Mouse (Mus musculus) ES-E14 (cell line): Measurements from ENCODE around the gene Aco1. TPM values are rescaled to one million over a fixed set of nuclear protein-coding genes. Genes with fewer than 3 reads are reported as not detected.

Source experiments
- DNase-seq: peaks from one replicate; pipeline ENCODE4 v3.0.0-alpha.2; 2013; ENCODE audit warnings: low read depth, low spot score
- H3K27ac ChIP-seq: 2 replicates; pipeline ENCODE4 v1.5.1; 2012; ENCODE audit warnings: low read depth, mild to moderate bottlenecking, low read length, moderate library complexity, mixed read lengths; ENCODE audit not compliant: poor library complexity, insufficient read depth, severe bottlenecking
- H3K36me3 ChIP-seq: 2 replicates; pipeline ENCODE4 v1.6.1; 2012; ENCODE audit warnings: mild to moderate bottlenecking, low read length, moderate library complexity, mixed read lengths; ENCODE audit not compliant: control insufficient read depth, poor library complexity, insufficient read depth, severe bottlenecking
- H3K4me1 ChIP-seq, 2 experiments: fragments of 150-350 bp in 1 of 2; sonication (generic) in 1 of 2; 2 replicates each; pipeline ENCODE4 v1.6.1; 2012; ENCODE audit warnings: low read length in 2 of 2, mild to moderate bottlenecking in 1 of 2, mixed read lengths in 1 of 2; ENCODE audit not compliant: control insufficient read depth in 2 of 2, insufficient read depth in 2 of 2, poor library complexity in 1 of 2
- H3K4me3 ChIP-seq, 2 experiments: fragments of 150-350 bp in 1 of 2; sonication (generic) in 1 of 2; 2 replicates each; pipeline ENCODE4 v1.5.1; 2012; ENCODE audit warnings: low read length in 2 of 2, low read depth in 1 of 2, mild to moderate bottlenecking in 1 of 2, mixed read lengths in 1 of 2; ENCODE audit not compliant: insufficient read depth in 1 of 2, poor library complexity in 1 of 2, severe bottlenecking in 1 of 2
- H3K9ac ChIP-seq: 2 replicates; pipeline ENCODE4 v1.6.1; 2012; ENCODE audit warnings: low read depth, mild to moderate bottlenecking, low read length, mixed read lengths; ENCODE audit not compliant: poor library complexity, insufficient read depth, severe bottlenecking
- H3K9me3 ChIP-seq: fragments of 150-350 bp; sonication (generic); 2 replicates; pipeline ENCODE4 v1.6.1; 2012; ENCODE audit warnings: low read depth, mild to moderate bottlenecking, low read length; ENCODE audit not compliant: control insufficient read depth, insufficient read depth
- CHD2 ChIP-seq: IDR thresholded peaks from 2 replicates; pipeline ENCODE4 v1.6.1; 2014; ENCODE audit warnings: mild to moderate bottlenecking, low read depth, low read length, inconsistent platforms
- HCFC1 ChIP-seq: IDR thresholded peaks from 2 replicates; pipeline ENCODE4 v1.6.1; 2012; ENCODE audit warnings: low read length, inconsistent platforms, borderline replicate concordance; ENCODE audit not compliant: insufficient read depth
- MAFK ChIP-seq: IDR thresholded peaks from 2 replicates; pipeline ENCODE4 v1.6.1; 2014; ENCODE audit warnings: mild to moderate bottlenecking, low read depth, low read length, inconsistent platforms; ENCODE audit not compliant: insufficient read depth
- ZC3H11A ChIP-seq: IDR thresholded peaks from 2 replicates; pipeline ENCODE4 v1.6.1; 2012; ENCODE audit warnings: low read depth, mild to moderate bottlenecking, inconsistent platforms, low read length, borderline replicate concordance
- ZNF384 ChIP-seq: IDR thresholded peaks from 2 replicates; pipeline ENCODE4 v1.6.1; 2012; ENCODE audit warnings: low read depth, low read length, inconsistent platforms
- in situ Hi-C, 2 experiments: fragments of 600-800 bp; cut with MboI; formaldehyde crosslinking; loops; one replicate each; pipeline ENCODE4 v1.15.1; 2025; ENCODE audit warnings: low sequenced_read_pairs in 2 of 2, inconsistent platforms in 1 of 2; ENCODE audit not compliant: unreplicated experiment in 2 of 2
- total RNA-seq: library from RNA; depleted of rRNA; stranded (reverse); fragments of 300-350 nt; gene quantifications from 2 replicates; pipeline ENCODE4 v1.2.3, GENCODE M21; 2012

Gene Aco1
- total RNA-seq, 1 experiment, result 29.0 TPM

DNA sequence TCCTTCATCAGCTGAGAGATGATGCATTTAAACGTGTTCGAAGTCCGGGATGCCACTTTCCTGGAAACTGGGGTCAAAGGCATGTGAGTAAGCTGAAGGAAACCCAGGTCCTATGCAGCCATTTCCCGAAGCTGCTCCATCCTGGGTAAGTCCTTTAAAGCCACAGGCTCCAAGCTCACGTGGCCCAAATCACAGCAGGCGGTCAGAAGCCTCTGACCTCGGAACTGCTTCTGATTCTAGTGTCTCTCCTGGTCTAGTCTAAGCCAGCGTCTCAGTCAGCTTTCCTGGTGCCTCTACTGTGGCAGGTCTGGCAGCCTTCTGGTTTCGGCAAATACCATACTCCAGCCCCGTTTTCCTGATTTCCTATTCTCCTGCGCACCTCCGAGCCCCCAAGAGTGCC lies 77.6 kb downstream of the Aco1 start:
- H3K9me3 ChIP-seq, result no peaks in the 10 kb centered on the region
- H3K36me3 ChIP-seq, result peaks cover 4% of the 10 kb centered on the region
- H3K27ac ChIP-seq, result peak overlapping the region; percentile 91
- peak overlapping the region; percentile 69; the same call in 1 of the 2 replicates for H3K9ac ChIP-seq
- H3K4me1 ChIP-seq, result peaks cover 3 to 19% of the 10 kb centered on the region in 2 experiments; a peak in 2 of 4 replicates
- TF ChIP-seq ZNF384 (no peak), MAFK (no peak), HCFC1 (no peak), ZC3H11A (no peak), CHD2 (no peak)
- in situ Hi-C loops, result no loop called here
- DNase-seq, result peak; percentile 67
- peak overlapping the region; percentile 54 to 62 for H3K4me3 ChIP-seq

DNA sequence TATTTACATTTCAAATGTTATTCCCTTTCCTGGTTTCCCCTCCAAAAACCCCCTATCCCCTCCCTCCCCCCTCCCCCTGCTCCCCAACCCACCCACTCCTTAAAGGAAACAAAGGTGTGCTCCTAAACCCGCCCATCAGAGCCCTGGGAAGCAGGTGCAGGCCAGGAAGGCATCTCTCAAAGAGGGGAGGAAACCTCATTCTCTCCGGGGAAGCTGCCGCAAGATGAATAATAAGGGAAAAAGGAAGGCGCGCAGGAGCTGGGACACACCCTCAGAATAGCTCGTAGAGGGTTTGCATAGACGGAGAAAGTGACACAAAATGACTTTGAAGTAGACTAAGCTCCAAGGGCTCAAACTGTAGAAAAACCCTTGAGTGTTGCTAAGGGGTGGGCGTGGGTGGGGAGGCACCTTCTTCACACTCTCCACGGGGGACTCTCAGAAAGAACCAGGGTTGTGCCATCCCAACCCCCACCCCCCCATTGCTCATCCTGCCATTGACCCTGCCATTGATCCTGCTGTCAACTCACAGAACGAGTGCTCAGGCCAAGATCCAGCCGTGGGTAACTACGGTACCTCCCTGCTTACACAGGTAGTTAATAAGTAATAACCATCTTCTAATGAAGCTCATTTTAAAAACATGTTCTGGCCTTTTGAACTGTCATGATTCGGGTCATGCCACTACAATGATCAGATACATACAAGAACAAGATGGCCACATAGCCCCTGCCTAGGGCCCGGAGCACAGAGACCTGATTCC lies 78.3 kb downstream of the Aco1 start:
- TF ChIP-seq ZNF384 (no peak), HCFC1 (no peak), CHD2 (no peak), ZC3H11A (no peak), MAFK (no peak)
- H3K36me3 ChIP-seq, result peaks cover 4% of the 10 kb centered on the region
- H3K9me3 ChIP-seq, result no peaks in the 10 kb centered on the region
- peak overlapping the region in 1 of 2 experiments; percentile 19; a peak in 2 of 4 replicates for H3K4me3 ChIP-seq
- DNase-seq, result peak; percentile 61
- no peak overlapping the region for H3K9ac ChIP-seq
- in situ Hi-C loops, result no loop called here
- H3K4me1 ChIP-seq, result peaks cover 3 to 19% of the 10 kb centered on the region in 2 experiments; a peak in 2 of 4 replicates
- H3K27ac ChIP-seq, result no peak overlapping the region; the same call in 1 of the 2 replicates

DNA sequence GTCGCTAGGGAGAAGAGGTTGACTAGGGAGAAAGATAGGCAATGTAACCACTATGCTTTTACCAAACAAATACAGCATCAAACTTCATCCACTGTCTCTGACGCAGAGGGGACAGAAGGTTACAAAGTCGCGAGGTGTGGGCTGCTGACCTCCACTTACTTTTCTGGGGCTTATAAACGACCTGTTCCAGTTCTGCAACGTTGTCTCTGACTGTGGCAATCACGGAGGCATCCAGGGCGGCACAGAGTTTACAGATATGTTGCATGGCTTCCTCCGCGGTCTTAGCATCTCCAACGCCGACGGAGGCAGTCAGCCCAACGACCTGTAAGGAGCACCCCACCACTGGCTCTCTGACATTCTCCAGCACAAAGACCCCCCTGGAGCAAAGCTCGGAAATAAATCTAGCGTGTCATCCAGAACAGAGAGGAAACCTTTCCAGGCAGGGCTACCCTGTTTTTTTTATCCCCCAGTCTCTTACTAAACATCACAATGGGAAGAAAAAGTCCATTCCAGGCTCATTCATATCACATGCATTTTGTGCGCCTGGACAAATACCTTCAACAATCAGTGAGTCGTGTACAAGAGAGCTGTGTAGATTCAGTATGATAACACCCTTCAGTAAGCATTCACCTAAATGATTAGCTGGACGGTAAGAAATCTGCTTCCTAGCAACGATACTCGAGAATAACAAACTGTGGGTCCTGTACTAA lies 79.2 kb downstream of the Aco1 start:
- Histone ChIP-seq H3K9me3 (no peaks in the 10 kb centered on the region), H3K4me1 (peaks cover 5 to 19% of the 10 kb centered on the region in 2 experiments), H3K36me3 (peaks cover 2% of the 10 kb centered on the region), H3K4me3 (peak overlapping the region in 1 of 2 experiments; percentile 19; a peak in 1 of 4 replicates), H3K9ac (no peak overlapping the region; the same call in 1 of the 2 replicates), H3K27ac (no peak overlapping the region; the same call in 1 of the 2 replicates)
- in situ Hi-C loops, result no loop called here
- TF ChIP-seq MAFK (no peak), HCFC1 (no peak), ZC3H11A (no peak), CHD2 (no peak), ZNF384 (no peak)
- no peak for DNase-seq

DNA sequence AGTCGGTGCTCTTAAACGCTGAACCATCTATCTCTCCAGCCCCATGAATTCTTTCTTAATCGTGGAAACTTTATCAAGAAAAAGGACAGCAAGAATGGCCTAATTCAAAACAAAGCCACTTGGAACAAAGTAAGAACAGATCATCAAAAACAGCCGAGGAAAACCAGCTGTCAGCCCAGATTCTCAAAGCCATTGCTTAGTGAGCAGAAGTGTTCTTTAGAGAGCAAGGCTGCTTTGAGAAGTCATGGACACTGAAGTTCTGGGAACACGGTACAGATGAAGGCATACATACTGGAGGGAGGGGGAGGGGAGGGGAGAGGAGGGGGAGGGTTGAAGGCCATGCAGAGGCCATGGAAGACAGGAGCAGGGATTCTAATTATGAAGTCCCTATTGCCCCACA lies 83.2 kb downstream of the Aco1 start:
- in situ Hi-C loops, result no loop called here

More for the DNA sequence above, 83.2 kb downstream of the Aco1 start:
- Histone ChIP-seq H3K4me3 (no peak overlapping the region), H3K27ac (no peak overlapping the region), H3K4me1 (peaks cover 8 to 14% of the 10 kb centered on the region in 2 experiments), H3K9ac (no peak overlapping the region), H3K36me3 (no peaks in the 10 kb centered on the region; the same call in 1 of the 2 replicates), H3K9me3 (no peaks in the 10 kb centered on the region)
- TF ChIP-seq ZNF384 (no peak), HCFC1 (no peak), CHD2 (no peak), ZC3H11A (no peak), MAFK (no peak)
- no peak for DNase-seq
